Mouse (Mus musculus): ENCODE results near the gene Gmfg. TPM values are rescaled to one million over a fixed set of nuclear protein-coding genes. Genes with fewer than 3 reads are reported as not detected.

Gmfg gene
- polyA plus RNA-seq, 1 experiment, result 3.3 TPM

DNA sequence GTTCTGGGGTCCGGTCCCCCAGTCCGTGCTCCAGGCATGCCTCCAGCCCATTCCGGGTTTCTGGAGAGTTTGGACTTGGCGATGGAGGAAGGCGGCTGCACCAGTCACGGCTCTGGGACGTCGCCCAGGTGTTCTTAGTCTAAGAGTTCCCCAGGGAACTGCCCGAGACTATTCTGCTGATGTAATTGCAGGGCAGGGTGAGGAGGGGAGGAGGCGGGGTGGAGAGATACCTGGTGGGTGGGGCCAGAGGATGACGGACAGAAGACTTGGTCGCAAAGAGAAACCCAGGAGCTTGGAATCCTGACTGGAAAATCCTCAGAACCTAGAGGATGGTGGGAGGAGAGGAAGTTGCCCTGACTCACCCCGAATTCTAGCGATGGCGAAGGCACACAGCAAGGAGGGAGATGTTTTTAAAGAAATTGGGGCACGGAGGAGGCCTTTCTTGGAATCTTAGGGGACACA lies 50.8 kb downstream of the Gmfg start:
- DNase-seq (ENCODE audit: low read depth), result peak; percentile 25
- TF ChIP-seq POLR2A (IDR thresholded peaks at IDR 0.05; ENCODE audit: borderline replicate concordance, extremely low read depth, insufficient read depth, insufficient read length, poor library complexity, severe bottlenecking) (no peak), CTCF (IDR thresholded peaks at IDR 0.05; ENCODE audit: borderline replicate concordance, extremely low read depth, insufficient read depth, insufficient read length) (no peak)

DNA sequence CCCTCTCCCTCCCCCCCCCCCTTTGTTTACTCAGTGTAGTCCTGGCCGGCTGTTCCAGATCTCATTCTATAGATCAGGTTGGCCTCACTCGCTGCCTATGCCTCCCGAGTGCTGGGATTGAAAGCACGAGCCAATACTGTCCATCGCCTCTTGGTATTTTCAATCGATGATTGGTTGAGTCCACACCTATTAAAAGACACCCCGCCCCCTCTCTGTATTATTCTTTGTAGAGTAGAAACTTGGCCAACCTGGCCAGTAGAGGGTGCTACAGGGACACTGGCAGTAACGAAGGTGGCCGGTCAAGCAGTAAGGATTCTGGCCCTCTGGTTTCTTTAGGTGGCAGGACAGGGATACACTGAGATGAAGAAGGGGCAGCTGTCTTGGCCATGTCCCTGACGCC lies 53.2 kb downstream of the Gmfg start:
- peak; percentile 46 for DNase-seq (ENCODE audit: low read depth)
- TF ChIP-seq POLR2A (IDR thresholded peaks at IDR 0.05; ENCODE audit: borderline replicate concordance, extremely low read depth, insufficient read depth, insufficient read length, poor library complexity, severe bottlenecking), result no peak
- TF ChIP-seq CTCF (IDR thresholded peaks at IDR 0.05; ENCODE audit: borderline replicate concordance, extremely low read depth, insufficient read depth, insufficient read length), result peak; percentile 46; the same call in 1 of the 2 replicates

DNA sequence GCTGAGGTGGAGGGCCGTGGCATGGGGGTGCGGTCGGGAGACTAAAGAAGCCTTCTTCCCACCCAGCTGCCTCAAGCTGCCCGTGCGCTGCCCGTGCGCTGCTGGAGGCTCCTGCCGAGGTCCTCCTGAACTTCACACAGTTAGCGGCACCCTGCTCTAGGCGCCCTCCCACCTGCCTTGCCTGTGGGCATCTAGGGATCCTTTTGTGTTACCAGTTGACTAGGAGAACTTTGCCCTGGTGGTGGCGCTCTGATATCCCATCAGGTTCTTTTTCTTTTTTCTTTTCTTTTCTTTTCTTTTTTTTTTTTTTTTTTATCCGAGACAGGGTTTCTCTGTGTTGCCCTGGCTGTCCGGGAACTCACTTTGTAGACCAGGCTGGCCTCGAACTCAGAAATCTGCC lies 53.7 kb downstream of the Gmfg start:
- TF ChIP-seq CTCF (IDR thresholded peaks at IDR 0.05; ENCODE audit: borderline replicate concordance, extremely low read depth, insufficient read depth, insufficient read length) (no peak), POLR2A (IDR thresholded peaks at IDR 0.05; ENCODE audit: borderline replicate concordance, extremely low read depth, insufficient read depth, insufficient read length, poor library complexity, severe bottlenecking) (no peak)
- DNase-seq (ENCODE audit: low read depth), result no peak

DNA sequence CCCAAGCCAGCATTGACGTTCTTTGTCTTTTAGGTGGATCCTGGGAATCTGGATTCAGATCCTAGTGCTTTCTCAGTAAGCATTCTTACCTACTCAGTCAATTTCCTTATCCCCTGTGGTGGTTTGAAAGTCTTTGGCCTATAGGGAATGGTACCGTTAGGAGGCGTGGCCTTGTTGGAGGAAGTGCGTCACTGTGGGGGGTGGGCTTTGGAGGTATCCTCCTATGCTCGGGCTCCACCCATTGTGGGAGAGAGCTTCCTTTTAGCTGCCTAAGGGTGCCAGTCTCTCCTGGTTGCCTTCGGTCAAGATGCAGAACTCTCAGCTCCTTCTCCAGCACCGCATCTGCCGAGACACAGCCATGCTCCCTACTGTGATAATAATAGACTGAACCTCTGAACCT lies 55.1 kb downstream of the Gmfg start:
- no peak for DNase-seq (ENCODE audit: low read depth)
- TF ChIP-seq POLR2A (IDR thresholded peaks at IDR 0.05; ENCODE audit: borderline replicate concordance, extremely low read depth, insufficient read depth, insufficient read length, poor library complexity, severe bottlenecking), result no peak

DNA sequence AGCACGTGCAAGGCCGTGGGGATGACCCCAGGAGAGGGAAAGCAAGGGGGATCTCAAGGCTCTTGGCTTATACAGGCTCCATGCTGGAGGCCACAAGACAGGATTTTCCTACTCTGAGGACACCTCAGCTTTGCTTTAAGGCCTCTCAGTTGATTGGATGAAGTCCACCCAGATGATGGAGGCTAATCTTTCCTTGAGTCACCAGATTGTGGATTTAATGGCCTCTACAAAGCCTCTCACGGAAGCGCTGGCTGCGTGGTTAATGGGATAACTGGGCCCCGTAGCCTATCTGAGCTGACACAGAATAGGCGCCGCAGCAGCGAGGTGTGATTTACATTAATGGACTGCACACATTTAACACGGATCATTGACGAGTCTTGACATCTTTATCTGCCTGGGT lies 58.2 kb downstream of the Gmfg start:
- DNase-seq (ENCODE audit: low read depth), result peak; percentile 76
- TF ChIP-seq POLR2A (IDR thresholded peaks at IDR 0.05; ENCODE audit: borderline replicate concordance, extremely low read depth, insufficient read depth, insufficient read length, poor library complexity, severe bottlenecking), result no peak
- no peak for TF ChIP-seq CTCF (IDR thresholded peaks at IDR 0.05; ENCODE audit: borderline replicate concordance, extremely low read depth, insufficient read depth, insufficient read length)

Other genes with a start within 250 kb of the Gmfg start
- gene Eid2, start 169.6 kb upstream of the Gmfg start, polyA plus RNA-seq (2012; rRNA removed), result 62.0 and 63.2 TPM in 2 replicates
- 40.9 and 46.6 TPM in 2 replicates for gene Eid2b, start 159.7 kb upstream of the Gmfg start, polyA plus RNA-seq (2012; rRNA removed)
- 0.50 and 0.81 TPM in 2 replicates for gene Selenov, start 146.3 kb upstream of the Gmfg start, polyA plus RNA-seq (2012; rRNA removed)
- 30.3 and 43.3 TPM in 2 replicates for gene Dll3, start 135.2 kb upstream of the Gmfg start, polyA plus RNA-seq (2012; rRNA removed)
- 105 and 134 TPM in 2 replicates for gene Timm50, start 125.4 kb upstream of the Gmfg start, polyA plus RNA-seq (2012; rRNA removed)
- gene Supt5, start 98.7 kb upstream of the Gmfg start, polyA plus RNA-seq (2012; rRNA removed), result 103 and 118 TPM in 2 replicates
- gene Rps16, start 86.8 kb upstream of the Gmfg start, polyA plus RNA-seq (2012; rRNA removed), result 1,173 and 1,238 TPM in 2 replicates
- 20.2 and 35.0 TPM in 2 replicates for gene Plekhg2, start 64.8 kb upstream of the Gmfg start, polyA plus RNA-seq (2012; rRNA removed)
- 4.1 and 4.3 TPM in 2 replicates for gene Zfp36, start 57.2 kb upstream of the Gmfg start, polyA plus RNA-seq (2012; rRNA removed)
- 46.5 and 57.7 TPM in 2 replicates for gene Med29, start 44.7 kb upstream of the Gmfg start, polyA plus RNA-seq (2012; rRNA removed)
- gene Paf1, start 44.5 kb upstream of the Gmfg start, polyA plus RNA-seq (2012; rRNA removed), result 95.0 and 105 TPM in 2 replicates
- 61.1 and 87.9 TPM in 2 replicates for gene Lrfn1, start 14.5 kb downstream of the Gmfg start, polyA plus RNA-seq (2012; rRNA removed)
- gene Ifnl2, start 73.0 kb downstream of the Gmfg start, polyA plus RNA-seq (2012; rRNA removed), result not detected in 2 replicates
- gene Ifnl3, start 85.4 kb downstream of the Gmfg start, polyA plus RNA-seq (2012; rRNA removed), result not detected in 2 replicates
- gene Sycn, start 103.4 kb downstream of the Gmfg start, polyA plus RNA-seq (2012; rRNA removed), result not detected in 2 replicates
- gene Nccrp1, start 109.8 kb downstream of the Gmfg start, polyA plus RNA-seq (2012; rRNA removed), result 0.08 and 0.11 TPM in 2 replicates
- gene Samd4b, start 160.7 kb downstream of the Gmfg start, polyA plus RNA-seq (2012; rRNA removed), result 83.9 and 92.0 TPM in 2 replicates
- gene Pak4, start 160.7 kb downstream of the Gmfg start, polyA plus RNA-seq (2012; rRNA removed), result 18.9 and 21.3 TPM in 2 replicates
- gene Acp7, start 193.9 kb downstream of the Gmfg start, polyA plus RNA-seq (2012; rRNA removed), result 0.11 and 0.30 TPM in 2 replicates